Mouse (Mus musculus): ENCODE measurements around the gene Krt32.

The Krt32 gene

GRCm38 (mm10) chr11:100087861-100088260 lies at the start of gene Krt32:
TSS of gene Krt32 (minus strand) at chr11:100088226.
- no peak for DNase-seq (ENCODE audit: low read depth, low spot score)

GRCm38 (mm10) chr11:100137693-100138092 lies 49.7 kb upstream of the Krt32 start:
- DNase-seq (ENCODE audit: low read depth, low spot score) = no peak

GRCm38 (mm10) chr11:100136559-100136958 lies 48.5 kb upstream of the Krt32 start:
- DNase-seq (ENCODE audit: low read depth, low spot score) = no peak

- no peak for DNase-seq (ENCODE audit: low read depth, low spot score)
Observed at GRCm38 (mm10) chr11:100135731-100136130, 47.7 kb upstream of the Krt32 start, which contains the start of gene Krt15. TSS of gene Krt15 (minus strand) at chr11:100135928.

GRCm38 (mm10) chr11:100124901-100125300 lies 36.9 kb upstream of the Krt32 start:
- no peak for DNase-seq (ENCODE audit: low read depth, low spot score)

- no peak for DNase-seq (ENCODE audit: low read depth, low spot score)
Observed at GRCm38 (mm10) chr11:100121466-100121865, 33.4 kb upstream of the Krt32 start, which contains the start of gene Krt13. TSS of gene Krt13 (minus strand) at chr11:100121566.

- DNase-seq (ENCODE audit: low read depth, low spot score) = no peak
Observed at GRCm38 (mm10) chr11:100120331-100120730, 32.3 kb upstream of the Krt32 start.

GRCm38 (mm10) chr11:100113742-100114029 lies 25.7 kb upstream of the Krt32 start:
- DNase-seq (ENCODE audit: low read depth, low spot score) = no peak

- no peak for DNase-seq (ENCODE audit: low read depth, low spot score)
Observed at GRCm38 (mm10) chr11:100112935-100113741, 25.1 kb upstream of the Krt32 start.

- no peak for DNase-seq (ENCODE audit: low read depth, low spot score)
Observed at GRCm38 (mm10) chr11:100105576-100106122, 17.6 kb upstream of the Krt32 start, which contains the start of gene Krt36. TSS of gene Krt36 (minus strand) at chr11:100105626.

- no peak for DNase-seq (ENCODE audit: low read depth, low spot score)
Observed at GRCm38 (mm10) chr11:100102693-100103429, 14.8 kb upstream of the Krt32 start.

GRCm38 (mm10) chr11:100100391-100100790 lies 12.4 kb upstream of the Krt32 start:
- no peak for DNase-seq (ENCODE audit: low read depth, low spot score)

- no peak for DNase-seq (ENCODE audit: low read depth, low spot score)
Observed at GRCm38 (mm10) chr11:100097819-100098218, 9.8 kb upstream of the Krt32 start.

- no peak for DNase-seq (ENCODE audit: low read depth, low spot score)
Observed at GRCm38 (mm10) chr11:100096141-100096540, 8.1 kb upstream of the Krt32 start, which contains the start of gene Krt35. TSS of gene Krt35 (minus strand) at chr11:100096241.

GRCm38 (mm10) chr11:100088378-100089025 lies 476 bp upstream of the Krt32 start:
- DNase-seq (ENCODE audit: low read depth, low spot score) = no peak

GRCm38 (mm10) chr11:100073873-100074272 lies 14.2 kb downstream of the Krt32 start:
- DNase-seq (ENCODE audit: low read depth, low spot score) = no peak

- no peak for DNase-seq (ENCODE audit: low read depth, low spot score)
Observed at GRCm38 (mm10) chr11:100067293-100068036, 20.6 kb downstream of the Krt32 start.

- DNase-seq (ENCODE audit: low read depth, low spot score) = peak; percentile 6
Observed at GRCm38 (mm10) chr11:100066236-100067010, 21.6 kb downstream of the Krt32 start.

- no peak for DNase-seq (ENCODE audit: low read depth, low spot score)
Observed at GRCm38 (mm10) chr11:100058875-100059274, 29.2 kb downstream of the Krt32 start.

Measured in retina, adult 2 months (tissue).